In the genomic region with DNA sequence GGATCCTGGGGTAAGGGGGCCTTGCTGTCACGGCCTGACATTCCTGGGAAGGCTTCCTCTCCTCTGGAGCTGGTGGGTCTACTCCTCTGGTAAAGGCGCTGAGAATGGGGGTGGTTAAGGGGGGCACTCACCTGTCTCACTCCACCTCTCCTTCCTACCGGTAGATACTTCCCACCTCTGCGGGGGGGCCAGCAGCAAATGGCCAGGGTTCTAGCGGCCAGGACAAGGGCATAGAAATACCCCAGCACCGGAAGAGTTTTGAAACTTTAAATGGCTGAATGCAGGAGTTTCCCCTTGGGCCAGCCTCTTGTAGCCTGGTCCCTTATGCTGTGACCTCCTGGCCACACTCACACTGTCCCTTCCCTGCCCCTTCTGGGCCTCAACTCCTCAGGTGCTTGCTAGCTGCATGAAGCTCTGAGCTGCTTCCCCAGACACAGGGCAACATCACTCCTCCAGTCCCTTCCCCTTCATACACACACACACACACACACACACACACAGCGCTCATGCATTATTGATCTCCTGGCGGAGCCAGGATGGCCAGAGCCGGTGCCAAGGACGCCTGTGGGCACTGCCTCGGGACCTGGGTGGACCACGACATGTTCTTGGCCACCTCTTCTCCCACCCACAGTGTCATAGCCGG, we compare ENCODE assay signal across 7 mouse cellular contexts. TPM values are rescaled to one million over a fixed set of nuclear protein-coding genes. Genes with fewer than 3 reads are reported as not detected.
DNase-seq lines count a peak whose midpoint lies in the region; ATAC-seq and TF ChIP-seq lines count a peak whose summit lies in the region.

No protein-coding gene starts in this region.

- no peak overlapping the region for H3K27ac ChIP-seq in embryonic facial prominence, embryonic 12.5 days
- H3K27ac ChIP-seq in hindbrain, embryonic 13.5 days: peak overlapping the region; percentile 83
- peak overlapping the region; percentile 15; the same call in 1 of the 2 replicates for H3K27ac ChIP-seq in midbrain, embryonic 12.5 days (replicated peaks)

- no peaks in the 10 kb centered on the region for H3K27me3 ChIP-seq in embryonic facial prominence, embryonic 12.5 days
- H3K27me3 ChIP-seq in hindbrain, embryonic 13.5 days: no peaks in the 10 kb centered on the region
- H3K27me3 ChIP-seq in midbrain, embryonic 12.5 days: no peaks in the 10 kb centered on the region

- no peak for TF ChIP-seq POLR2A in lung, adult 2 months (IDR thresholded peaks at IDR 0.05; ENCODE audit: borderline replicate concordance, extremely low read depth, low read depth, low read length)

- peaks cover 44% of the 10 kb centered on the region for H3K36me3 ChIP-seq in embryonic facial prominence, embryonic 12.5 days
- H3K36me3 ChIP-seq in hindbrain, embryonic 13.5 days: peaks cover 56% of the 10 kb centered on the region
- peaks cover 48% of the 10 kb centered on the region for H3K36me3 ChIP-seq in midbrain, embryonic 12.5 days

- peaks cover 19% of the 10 kb centered on the region for H3K4me1 ChIP-seq in lung, adult 2 months (ENCODE audit: control insufficient read depth, insufficient read depth, low read length)
- H3K4me1 ChIP-seq in embryonic facial prominence, embryonic 12.5 days: peaks cover 19% of the 10 kb centered on the region
- H3K4me1 ChIP-seq in hindbrain, embryonic 13.5 days (replicated peaks): peaks cover 29% of the 10 kb centered on the region
- H3K4me1 ChIP-seq in midbrain, embryonic 12.5 days: peaks cover 23% of the 10 kb centered on the region

- no peaks in the 10 kb centered on the region for H3K9me3 ChIP-seq in embryonic facial prominence, embryonic 12.5 days
- H3K9me3 ChIP-seq in hindbrain, embryonic 13.5 days: no peaks in the 10 kb centered on the region
- H3K9me3 ChIP-seq in midbrain, embryonic 12.5 days: no peaks in the 10 kb centered on the region

- TF ChIP-seq CTCF in lung, adult 2 months (IDR thresholded peaks at IDR 0.05; ENCODE audit: insufficient read depth, low read length): no peak

- ATAC-seq in embryonic facial prominence, embryonic 12.5 days (ENCODE audit: insufficient number of reproducible peaks, insufficient read depth, low FRiP score, low TSS enrichment): no peak
- peak; percentile 11; the same call in 1 of the 2 replicates for ATAC-seq in hindbrain, embryonic 13.5 days (ENCODE audit: low FRiP score)
- ATAC-seq in midbrain, embryonic 12.5 days (ENCODE audit: low FRiP score, low read depth): 0 out of 2 replicates have a peak, but pooled peaks have one; percentile 30

- DNase-seq in lung, adult 2 months: no peak
- no peak for DNase-seq in lung, postnatal 14 days
- no peak for DNase-seq in embryo, embryonic 10.5 days (ENCODE audit: low spot score)
- DNase-seq in right cerebral cortex, postnatal 10 days (ENCODE audit: low spot score in 2 of 2): no peak

- H3K4me2 ChIP-seq in embryonic facial prominence, embryonic 12.5 days (replicated peaks): peak overlapping the region; percentile 96
- H3K4me2 ChIP-seq in hindbrain, embryonic 13.5 days: peak overlapping the region; percentile 98
- peak overlapping the region; percentile 95 for H3K4me2 ChIP-seq in midbrain, embryonic 12.5 days (replicated peaks)

- H3K9ac ChIP-seq in embryonic facial prominence, embryonic 12.5 days: peak overlapping the region; percentile 81
- peak overlapping the region; percentile 91 for H3K9ac ChIP-seq in hindbrain, embryonic 13.5 days
- peak overlapping the region; percentile 86 for H3K9ac ChIP-seq in midbrain, embryonic 12.5 days (replicated peaks)

- 13% methylated on average over 13 of the region's 13 CpGs for WGBS in lung, adult 2 months
- WGBS in embryonic facial prominence, embryonic 12.5 days: 24% methylated on average over 13 of the region's 13 CpGs
- WGBS in hindbrain, embryonic 13.5 days: 22% methylated on average over 13 of the region's 13 CpGs
- 29% methylated on average over 13 of the region's 13 CpGs for WGBS in midbrain, embryonic 12.5 days

- peak overlapping the region; percentile 92 for H3K4me3 ChIP-seq in lung, adult 2 months (replicated peaks; ENCODE audit: extremely low read depth, low read depth, low read length)
- peak overlapping the region; percentile 70 for H3K4me3 ChIP-seq in embryonic facial prominence, embryonic 12.5 days
- peak overlapping the region; percentile 78 for H3K4me3 ChIP-seq in hindbrain, embryonic 13.5 days
- peak overlapping the region; percentile 73 for H3K4me3 ChIP-seq in midbrain, embryonic 12.5 days

RNA-seq across cellular contexts. Expression of a gene that starts 0.6 kb away (rescaled TPM):
- 15.7 and 18.1 TPM in 2 replicates for polyA plus RNA-seq in lung, adult 2 months (2012; rRNA removed)
- 7.9 and 10.8 TPM in 2 replicates for polyA plus RNA-seq in embryonic facial prominence, embryonic 12.5 days (2016; fragmentation: Nextera tagmentation; extraction: Ambion mirVana)
- 9.6 and 10.7 TPM in 2 replicates for polyA plus RNA-seq in hindbrain, embryonic 13.5 days (2015; fragmentation: Nextera tagmentation; extraction: Ambion mirVana)
- polyA plus RNA-seq in midbrain, embryonic 12.5 days (2016; fragmentation: Nextera tagmentation; extraction: Ambion mirVana): 8.5 and 10.8 TPM in 2 replicates

RNA-seq across cellular contexts. Expression of a gene that starts 9.7 kb away (rescaled TPM):
- 64.8 and 80.5 TPM in 2 replicates for polyA plus RNA-seq in lung, adult 2 months (2012; rRNA removed)
- polyA plus RNA-seq in embryonic facial prominence, embryonic 12.5 days (2016; fragmentation: Nextera tagmentation; extraction: Ambion mirVana): 79.9 and 81.6 TPM in 2 replicates
- polyA plus RNA-seq in hindbrain, embryonic 13.5 days (2015; fragmentation: Nextera tagmentation; extraction: Ambion mirVana): 59.4 and 62.0 TPM in 2 replicates
- 63.4 and 64.4 TPM in 2 replicates for polyA plus RNA-seq in midbrain, embryonic 12.5 days (2016; fragmentation: Nextera tagmentation; extraction: Ambion mirVana)

RNA-seq across cellular contexts. Expression of a gene that starts 9.9 kb away (rescaled TPM):
- 3.7 and 4.3 TPM in 2 replicates for polyA plus RNA-seq in lung, adult 2 months (2012; rRNA removed)
- polyA plus RNA-seq in embryonic facial prominence, embryonic 12.5 days (2016; fragmentation: Nextera tagmentation; extraction: Ambion mirVana): 0.87 and 0.89 TPM in 2 replicates
- 3.2 and 5.6 TPM in 2 replicates for polyA plus RNA-seq in hindbrain, embryonic 13.5 days (2015; fragmentation: Nextera tagmentation; extraction: Ambion mirVana)
- polyA plus RNA-seq in midbrain, embryonic 12.5 days (2016; fragmentation: Nextera tagmentation; extraction: Ambion mirVana): 2.4 and 3.3 TPM in 2 replicates

RNA-seq across cellular contexts. Expression of a gene that starts 21.3 kb away (rescaled TPM):
- 16.2 and 20.2 TPM in 2 replicates for polyA plus RNA-seq in lung, adult 2 months (2012; rRNA removed)
- 30.5 and 30.6 TPM in 2 replicates for polyA plus RNA-seq in embryonic facial prominence, embryonic 12.5 days (2016; fragmentation: Nextera tagmentation; extraction: Ambion mirVana)
- 14.4 and 15.3 TPM in 2 replicates for polyA plus RNA-seq in hindbrain, embryonic 13.5 days (2015; fragmentation: Nextera tagmentation; extraction: Ambion mirVana)
- 22.5 and 24.2 TPM in 2 replicates for polyA plus RNA-seq in midbrain, embryonic 12.5 days (2016; fragmentation: Nextera tagmentation; extraction: Ambion mirVana)

RNA-seq across cellular contexts. Expression of a gene that starts 37.9 kb away (rescaled TPM):
- polyA plus RNA-seq in lung, adult 2 months (2012; rRNA removed): 5.0 and 8.5 TPM in 2 replicates
- polyA plus RNA-seq in embryonic facial prominence, embryonic 12.5 days (2016; fragmentation: Nextera tagmentation; extraction: Ambion mirVana): 1.3 and 2.2 TPM in 2 replicates
- polyA plus RNA-seq in hindbrain, embryonic 13.5 days (2015; fragmentation: Nextera tagmentation; extraction: Ambion mirVana): 0.10 and 0.29 TPM in 2 replicates
- 0.26 and 0.63 TPM in 2 replicates for polyA plus RNA-seq in midbrain, embryonic 12.5 days (2016; fragmentation: Nextera tagmentation; extraction: Ambion mirVana)
